Mouse (Mus musculus): Measurements from ENCODE around the gene Strn4. TPM values are rescaled to one million over a fixed set of nuclear protein-coding genes. Genes with fewer than 3 reads are reported as not detected.

Strn4 gene
- total and polyA plus RNA-seq, 3 experiments: 55.8 to 93.5 TPM; not detected in 1

DNA sequence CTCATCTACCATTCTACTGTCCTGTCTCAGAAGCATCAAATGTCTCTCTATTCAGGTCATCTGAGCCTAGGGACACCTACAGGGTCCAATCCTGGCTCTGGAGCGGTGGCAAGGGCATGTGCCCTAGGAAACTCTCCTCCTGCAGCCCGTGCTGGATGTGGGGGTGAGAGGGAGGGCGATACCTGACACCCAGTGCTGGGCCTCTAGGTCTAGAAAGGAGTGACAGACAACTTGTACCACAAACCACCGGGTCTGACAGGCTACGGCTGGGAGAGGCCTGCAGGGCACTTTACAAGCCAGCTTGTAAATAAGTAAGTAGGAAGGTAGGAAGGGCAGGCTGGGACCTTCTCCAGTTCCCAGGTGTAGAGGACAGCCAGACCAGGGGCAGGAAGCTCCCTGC, 39.8 kb upstream of the Strn4 start:
- TF ChIP-seq MAZ (IDR thresholded peaks at IDR 0.05; ENCODE audit: low read depth, low read length) (no peak), ZNF384 (IDR thresholded peaks at IDR 0.05; ENCODE audit: low read depth, low read length) (no peak), UBTF (IDR thresholded peaks at IDR 0.05; ENCODE audit: borderline replicate concordance, insufficient read depth, low read depth, low read length) (no peak), POLR2AphosphoS5 (IDR thresholded peaks at IDR 0.05; ENCODE audit: borderline replicate concordance, low read depth, low read length) (no peak), RCOR1 (IDR thresholded peaks at IDR 0.05; ENCODE audit: low read depth, low read length) (no peak), MAFK (IDR thresholded peaks at IDR 0.05; ENCODE audit: borderline replicate concordance, low read depth, low read length) (no peak), CHD1 (IDR thresholded peaks at IDR 0.05; ENCODE audit: low read depth, low read length) (no peak)
- H3K79me2 ChIP-seq (ENCODE audit: control insufficient read depth, insufficient read depth, low read length, poor library complexity): no peaks in the 10 kb centered on the region
- H3K4me1 ChIP-seq (ENCODE audit: control insufficient read depth in 1 of 2, insufficient read depth in 2 of 2, low read length in 2 of 2): peaks cover 0 to 3% of the 10 kb centered on the region in 2 experiments; a peak in 1 of 4 replicates
- no peak overlapping the region for H3K4me3 ChIP-seq (ENCODE audit: control insufficient read depth in 1 of 2, insufficient read depth in 1 of 2, low read depth in 2 of 2, low read length in 2 of 2)
- H3K36me3 ChIP-seq (ENCODE audit: control insufficient read depth in 1 of 2, insufficient read depth in 2 of 2, low read length in 2 of 2): peaks cover 0 to 2% of the 10 kb centered on the region in 2 experiments; a peak in 1 of 4 replicates
- no peaks in the 10 kb centered on the region; a peak in 1 of 4 replicates for H3K27me3 ChIP-seq (ENCODE audit: control insufficient read depth in 1 of 2, insufficient read depth in 2 of 2, low read length in 2 of 2)
- DNase-seq (ENCODE audit: low read depth, low spot score): no peak
- no peaks in the 10 kb centered on the region for H3K9me3 ChIP-seq (replicated peaks; ENCODE audit: insufficient read depth, low read length)
- H3K27ac ChIP-seq (ENCODE audit: control insufficient read depth, low read depth, low read length): no peak overlapping the region
- no peak overlapping the region for H3K9ac ChIP-seq (ENCODE audit: control insufficient read depth, low read depth, low read length, poor library complexity, severe bottlenecking)

DNA sequence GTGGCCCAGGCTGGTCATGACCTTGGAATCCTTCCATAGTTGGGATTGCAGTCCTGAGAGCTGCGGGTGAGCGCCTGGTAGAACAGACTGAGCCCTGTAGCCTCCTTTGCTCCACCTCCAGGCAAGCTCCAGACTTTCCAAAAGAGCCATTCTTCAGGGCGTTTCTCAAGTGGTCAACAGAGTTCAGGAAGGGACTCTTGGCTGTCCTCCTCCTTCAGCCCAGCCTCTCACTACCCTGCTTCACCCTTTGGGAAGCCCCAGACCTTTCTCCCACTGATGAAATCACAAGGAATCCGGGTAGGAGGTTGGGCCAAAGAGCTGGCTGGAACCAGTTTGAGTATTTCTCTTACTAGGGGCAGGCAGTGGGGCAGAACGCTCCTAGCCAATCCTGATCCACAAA, 35.6 kb upstream of the Strn4 start:
- H3K79me2 ChIP-seq (ENCODE audit: control insufficient read depth, insufficient read depth, low read length, poor library complexity): peaks cover 37% of the 10 kb centered on the region
- no peak for DNase-seq (ENCODE audit: low read depth, low spot score)
- TF ChIP-seq POLR2AphosphoS5 (IDR thresholded peaks at IDR 0.05; ENCODE audit: borderline replicate concordance, low read depth, low read length) (no peak), NRF1 (IDR thresholded peaks at IDR 0.05; ENCODE audit: insufficient read depth, low read depth, low read length, poor library complexity, severe bottlenecking) (no peak), ELF1 (IDR thresholded peaks at IDR 0.05; ENCODE audit: low read depth, low read length) (no peak), MYB (IDR thresholded peaks at IDR 0.05; ENCODE audit: low read depth, low read length) (no peak), ZNF384 (IDR thresholded peaks at IDR 0.05; ENCODE audit: low read depth, low read length) (no peak), MYC (IDR thresholded peaks at IDR 0.05; ENCODE audit: low read depth, low read length) (no peak), CHD1 (IDR thresholded peaks at IDR 0.05; ENCODE audit: low read depth, low read length) (no peak), GATA1 (IDR thresholded peaks at IDR 0.05; ENCODE audit: low read depth, low read length) (no peak), SMC3 (IDR thresholded peaks at IDR 0.05; ENCODE audit: low read depth, low read length) (no peak), TBP (IDR thresholded peaks at IDR 0.05; ENCODE audit: low read depth, low read length) (no peak), MAZ (IDR thresholded peaks at IDR 0.05; ENCODE audit: low read depth, low read length) (no peak), POLR2AphosphoS2 (IDR thresholded peaks at IDR 0.05; ENCODE audit: low read length) (no peak), JUND (IDR thresholded peaks at IDR 0.05; ENCODE audit: low read depth, low read length) (no peak)
- H3K27me3 ChIP-seq (ENCODE audit: control insufficient read depth in 1 of 2, insufficient read depth in 2 of 2, low read length in 2 of 2): no peaks in the 10 kb centered on the region; a peak in 1 of 4 replicates
- peaks cover 0 to 10% of the 10 kb centered on the region in 2 experiments; a peak in 2 of 4 replicates for H3K4me1 ChIP-seq (ENCODE audit: control insufficient read depth in 1 of 2, insufficient read depth in 2 of 2, low read length in 2 of 2)
- no peak overlapping the region for H3K9ac ChIP-seq (ENCODE audit: control insufficient read depth, low read depth, low read length, poor library complexity, severe bottlenecking)
- peaks cover 0 to 6% of the 10 kb centered on the region in 2 experiments; a peak in 1 of 4 replicates for H3K36me3 ChIP-seq (ENCODE audit: control insufficient read depth in 1 of 2, insufficient read depth in 2 of 2, low read length in 2 of 2)
- H3K4me3 ChIP-seq (ENCODE audit: control insufficient read depth in 1 of 2, insufficient read depth in 1 of 2, low read depth in 2 of 2, low read length in 2 of 2): no peak overlapping the region
- no peak overlapping the region for H3K27ac ChIP-seq (ENCODE audit: control insufficient read depth, low read depth, low read length)
- H3K9me3 ChIP-seq (replicated peaks; ENCODE audit: insufficient read depth, low read length): no peaks in the 10 kb centered on the region
